Mouse (Mus musculus): ENCODE results near the gene Upf3b.
A peak's percentile ranks its signal among the peaks of the same experiment; 100 is the strongest.
"Not testable (repeated sequence)": the region's sequence is repeated elsewhere in the genome, so short reads cannot be mapped to it uniquely, and the experiment has no call there.

Gene Upf3b

DNA sequence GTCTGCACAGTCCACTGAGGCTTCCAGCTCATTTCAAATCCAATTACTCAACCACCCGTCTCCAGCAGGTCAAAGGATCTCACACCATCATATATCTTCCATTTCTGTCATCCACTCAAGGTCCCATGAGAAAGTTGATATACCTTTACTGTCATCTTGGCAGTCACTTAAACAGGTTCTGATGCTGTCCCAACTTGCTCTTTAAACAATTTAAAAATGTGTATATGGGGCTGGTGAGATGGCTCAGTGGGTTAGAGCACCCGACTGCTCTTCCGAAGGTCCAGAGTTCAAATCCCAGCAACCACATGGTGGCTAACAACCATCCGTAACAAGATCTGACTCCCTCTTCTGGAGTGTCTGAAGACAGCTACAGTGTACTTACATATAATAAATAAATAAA, 29.8 kb downstream of the Upf3b start:
- DNase-seq (ENCODE audit: low spot score in 2 of 2): not testable (repeated sequence)

DNA sequence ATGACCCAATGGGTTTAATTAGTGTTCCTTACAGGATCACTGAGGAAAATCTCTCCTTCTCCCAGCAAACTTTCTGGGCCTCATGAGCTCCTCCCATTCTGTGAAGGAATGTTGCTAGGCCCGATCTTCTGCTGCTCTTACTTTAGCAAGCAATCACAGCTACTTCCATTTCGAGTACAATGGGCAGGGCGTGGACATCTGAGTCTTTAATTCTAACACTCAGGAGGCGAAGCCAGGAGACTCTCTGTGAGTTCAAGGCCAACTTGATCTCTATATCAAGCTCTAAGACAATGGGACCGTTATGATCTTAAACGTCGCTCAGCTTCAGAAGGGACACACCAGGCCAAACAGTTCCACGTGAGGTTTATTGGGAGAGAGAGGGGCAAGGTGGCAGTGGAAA, 33.5 kb downstream of the Upf3b start:
- no peak for DNase-seq (ENCODE audit: low spot score in 2 of 2)

DNA sequence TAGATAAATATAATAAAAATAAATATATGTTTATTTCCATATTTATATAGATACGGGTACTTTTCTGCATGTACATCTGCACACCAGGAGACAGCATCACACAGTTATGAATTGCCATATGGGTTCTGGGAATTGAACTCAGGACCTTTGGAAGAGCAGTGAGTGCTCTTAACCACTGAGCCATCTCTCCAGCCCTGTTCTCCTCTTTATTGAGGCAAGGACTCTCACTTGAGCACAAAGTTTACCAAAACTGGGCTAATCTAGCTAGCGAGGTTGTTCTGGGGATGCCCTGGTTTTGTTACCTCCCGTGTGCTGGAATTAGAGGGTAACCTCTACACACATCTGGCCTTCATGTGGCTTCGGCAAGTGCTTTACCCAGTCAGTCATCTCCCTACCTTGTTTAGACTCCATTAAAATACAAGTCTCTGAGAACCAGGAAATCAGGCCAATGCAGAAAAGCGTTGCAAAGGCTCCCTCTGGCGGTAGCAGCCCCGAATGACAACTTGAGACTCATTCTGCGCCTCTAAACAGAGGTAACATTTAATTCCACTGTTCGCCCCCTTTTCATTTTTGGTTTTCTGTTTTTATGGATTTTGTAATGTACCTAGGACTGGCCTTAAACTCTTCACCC, 35.7 kb downstream of the Upf3b start:
- peak in 1 of 2 experiments; percentile 44 for DNase-seq (ENCODE audit: low spot score in 2 of 2)

DNA sequence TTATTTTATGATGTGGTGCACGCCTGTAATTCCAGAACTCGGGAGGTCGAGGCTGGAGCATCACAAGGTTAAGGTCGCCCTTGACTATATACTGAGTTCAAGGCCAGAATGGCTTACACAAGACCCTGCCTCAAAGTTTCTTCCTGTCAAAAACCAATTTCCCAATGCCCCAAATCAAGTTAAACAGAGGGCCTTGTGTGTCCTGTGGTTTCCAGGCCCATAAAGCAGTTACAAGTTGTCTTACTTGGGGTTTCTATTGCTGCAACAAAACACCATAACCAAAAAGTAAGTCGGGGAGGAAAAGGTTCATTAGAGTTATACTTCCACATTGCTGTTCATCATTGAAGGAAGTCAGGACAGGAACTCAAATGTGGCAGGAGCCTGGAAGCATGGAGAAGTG, 41.4 kb downstream of the Upf3b start:
- no peak for DNase-seq (ENCODE audit: low spot score in 2 of 2)

DNA sequence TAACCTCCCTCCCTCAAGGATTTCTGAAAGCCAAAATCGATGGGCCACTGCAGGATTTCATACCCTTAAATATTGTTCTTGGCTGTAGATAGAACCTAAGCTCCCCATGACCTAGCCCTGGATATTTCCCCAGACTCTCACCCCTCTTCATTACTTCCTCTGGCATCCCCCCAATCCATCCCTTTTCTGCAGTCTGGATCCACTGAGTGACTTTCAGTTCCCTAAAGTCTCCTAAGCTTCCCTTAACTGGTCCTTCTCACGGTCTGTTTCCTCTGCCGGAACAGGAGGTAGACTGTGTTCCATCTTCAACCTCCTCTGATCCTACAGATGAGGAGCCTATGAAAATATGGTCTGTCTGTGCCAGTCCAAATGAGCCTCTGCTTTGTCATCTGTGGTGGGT, 42.8 kb downstream of the Upf3b start:
- no peak for DNase-seq (ENCODE audit: low spot score in 2 of 2)

DNA sequence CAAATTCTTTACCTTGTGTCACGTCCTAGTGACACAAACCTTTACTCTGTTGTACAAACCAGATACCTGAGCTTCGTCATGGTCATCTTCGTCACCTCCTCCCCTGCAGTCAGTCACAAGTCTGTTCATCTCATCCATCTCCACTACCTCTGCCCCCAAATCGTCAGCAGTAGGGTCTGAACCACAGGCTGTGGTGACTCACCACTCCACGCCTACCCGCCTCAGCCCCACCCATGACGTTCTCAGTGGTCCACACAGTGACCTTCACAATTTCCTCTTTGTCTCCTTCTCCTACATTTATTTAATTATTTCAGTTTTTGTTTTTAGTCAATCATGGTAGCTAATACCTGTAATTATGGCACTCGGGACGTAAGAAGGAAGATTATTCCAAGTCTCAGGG, 46.2 kb downstream of the Upf3b start:
- DNase-seq (ENCODE audit: low spot score in 2 of 2): no peak

DNA sequence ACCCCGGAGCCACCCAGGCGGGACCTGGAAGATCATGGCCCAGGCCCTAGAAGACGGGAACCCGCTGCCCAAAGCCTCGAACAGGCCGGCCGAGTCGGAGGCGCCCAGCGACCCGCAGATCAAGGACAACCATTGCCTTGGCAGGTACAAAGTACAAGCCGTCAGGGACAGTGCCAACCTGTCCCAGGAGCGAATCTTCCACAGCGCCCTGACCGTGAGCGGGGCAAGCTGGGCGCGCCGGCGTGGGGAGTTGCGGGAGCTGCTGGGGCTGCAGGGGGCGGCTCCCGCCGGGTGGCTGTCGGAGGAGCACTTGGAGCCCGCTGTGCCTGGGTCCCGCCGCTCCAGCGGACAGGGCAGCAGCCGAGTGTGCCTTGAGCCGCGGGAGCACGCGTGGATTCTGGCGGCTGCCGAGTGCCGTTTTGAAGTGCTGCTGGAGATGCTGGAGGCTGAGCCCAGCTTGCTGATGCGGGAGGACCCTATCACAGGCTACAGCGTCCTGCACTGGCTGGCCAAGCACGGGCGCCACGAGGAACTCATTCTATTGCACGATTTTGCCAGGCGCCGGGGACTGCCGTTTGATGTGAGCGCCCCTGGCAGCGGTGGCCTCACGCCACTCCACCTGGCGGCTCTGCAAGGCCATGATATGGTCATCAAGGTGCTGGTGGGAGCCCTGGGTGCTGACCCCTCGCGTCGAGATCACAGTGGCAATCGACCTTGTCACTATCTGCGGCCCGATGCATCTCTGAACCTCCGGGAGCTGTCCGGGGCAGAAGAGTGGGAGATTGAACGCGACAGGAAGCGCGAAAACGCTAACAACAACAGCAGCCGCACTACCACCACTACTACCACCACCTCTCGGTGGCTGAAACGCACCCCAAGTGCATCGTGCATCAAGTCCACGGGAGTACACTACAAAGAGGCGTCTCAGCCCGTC, 61.0 kb downstream of the Upf3b start:
- no peak for DNase-seq (ENCODE audit: low spot score in 2 of 2)

DNA sequence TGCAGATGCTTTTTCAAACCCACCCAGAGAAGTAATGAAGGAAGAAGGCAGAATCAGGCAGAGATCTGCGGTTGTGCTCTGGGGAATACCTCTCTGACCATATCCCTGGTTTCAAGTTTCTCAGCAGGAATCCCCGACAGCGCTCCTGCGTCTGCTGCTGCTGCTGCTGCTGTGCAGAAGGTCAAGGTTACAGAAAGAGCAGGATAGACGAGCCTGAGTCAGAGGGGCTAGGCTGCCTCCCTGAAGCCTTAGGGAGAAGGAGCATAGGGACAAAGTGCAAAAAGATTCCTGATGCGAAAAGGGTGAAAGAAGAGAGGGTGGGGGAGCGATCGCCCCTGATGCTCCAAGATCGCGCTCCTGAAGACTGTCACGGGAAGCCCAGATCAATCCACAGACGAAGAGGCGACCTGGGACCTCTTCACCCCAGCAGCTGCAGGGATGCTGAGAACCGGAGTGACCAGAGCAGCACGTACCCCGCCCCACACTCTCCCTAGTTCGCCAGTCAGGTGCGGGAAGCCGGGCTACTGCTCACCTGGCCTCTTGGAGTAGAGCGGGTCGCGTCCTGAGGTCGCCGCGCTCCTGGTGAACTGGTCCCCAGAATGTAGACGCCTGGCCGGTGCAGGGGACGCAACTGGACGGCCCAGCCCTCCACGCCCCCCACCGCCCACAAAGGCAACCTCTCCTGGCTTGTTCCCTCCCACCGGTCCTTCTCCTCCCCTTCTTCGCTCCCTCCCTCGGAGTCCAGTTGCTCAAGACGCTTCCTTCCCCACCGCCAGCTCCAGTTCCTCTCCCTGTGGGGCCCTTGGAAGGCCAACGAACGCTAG, 61.8 kb downstream of the Upf3b start, which contains the start of gene Sowahd:
Gene Sowahd, plus strand, starts transcription at position 780 of the 824 bp plus-strand sequence.
- DNase-seq (ENCODE audit: low spot score in 2 of 2): no peak

DNA sequence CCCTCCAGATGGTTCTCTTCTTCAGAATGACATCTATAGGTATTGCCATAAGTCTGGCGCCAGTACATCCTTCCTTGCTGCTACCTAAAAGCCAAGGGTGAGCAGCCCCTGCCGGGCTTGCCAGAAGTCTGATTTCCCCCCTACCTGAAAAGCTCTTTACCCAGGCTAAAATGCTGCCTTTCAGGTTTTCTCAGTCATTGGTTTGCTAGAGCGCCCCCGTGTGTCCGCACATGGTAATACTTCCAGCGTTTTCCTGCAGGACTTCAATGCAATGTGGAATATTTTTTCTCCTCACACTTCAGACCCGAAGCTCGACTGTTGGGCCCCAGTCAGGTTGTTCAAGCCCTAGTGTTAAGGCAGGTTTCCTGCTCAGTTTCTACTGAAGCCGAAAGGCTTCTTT, 67.4 kb downstream of the Upf3b start:
- DNase-seq (ENCODE audit: low spot score in 2 of 2): peak in 1 of 2 experiments; percentile 52

Measured in frontal cortex, postnatal 10 days (tissue).